Mouse (Mus musculus): ENCODE measurements around the gene Rfx2.

Rfx2 gene

DNA sequence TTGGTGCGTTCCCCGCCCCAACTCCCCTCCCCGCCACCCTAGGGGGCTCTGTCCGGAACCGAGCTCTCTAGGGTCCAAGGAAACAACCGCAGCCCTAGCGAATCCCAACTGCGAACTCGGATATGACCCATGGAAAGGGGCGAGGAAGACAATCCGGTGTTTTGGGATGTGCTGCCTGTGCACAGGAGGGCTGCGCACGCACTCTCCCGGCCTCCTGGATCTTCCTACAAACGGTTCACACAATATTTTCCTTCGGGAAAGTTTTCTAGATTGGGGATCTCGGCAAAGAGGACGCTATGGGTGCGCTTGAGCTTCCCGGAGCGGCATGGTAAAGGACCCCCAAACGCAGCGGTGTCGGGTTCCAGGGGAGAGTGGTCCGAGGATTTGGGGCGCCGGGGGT, 1.0 kb downstream of the Rfx2 start:
- Histone ChIP-seq H3K36me3 (ENCODE audit: insufficient read depth, low read length) (peaks cover 26% of the 10 kb centered on the region), H3K4me1 (replicated peaks; ENCODE audit: low read depth, low read length) (peaks cover 81% of the 10 kb centered on the region), H3K4me3 (replicated peaks; ENCODE audit: low read length) (peak overlapping the region; percentile 85), H3K9me3 (ENCODE audit: low read length) (no peaks in the 10 kb centered on the region), H3K27me3 (ENCODE audit: insufficient read depth, low read length) (no peaks in the 10 kb centered on the region)
- no peak for TF ChIP-seq POU5F1 (IDR thresholded peaks at IDR 0.05; ENCODE audit: borderline replicate concordance, low read length)
- TF ChIP-seq CTCF (conservative IDR thresholded peaks at IDR 0.05; ENCODE audit: low read length) = no peak
- no peak for TF ChIP-seq NANOG (IDR thresholded peaks at IDR 0.05; ENCODE audit: borderline replicate concordance, low read length)

DNA sequence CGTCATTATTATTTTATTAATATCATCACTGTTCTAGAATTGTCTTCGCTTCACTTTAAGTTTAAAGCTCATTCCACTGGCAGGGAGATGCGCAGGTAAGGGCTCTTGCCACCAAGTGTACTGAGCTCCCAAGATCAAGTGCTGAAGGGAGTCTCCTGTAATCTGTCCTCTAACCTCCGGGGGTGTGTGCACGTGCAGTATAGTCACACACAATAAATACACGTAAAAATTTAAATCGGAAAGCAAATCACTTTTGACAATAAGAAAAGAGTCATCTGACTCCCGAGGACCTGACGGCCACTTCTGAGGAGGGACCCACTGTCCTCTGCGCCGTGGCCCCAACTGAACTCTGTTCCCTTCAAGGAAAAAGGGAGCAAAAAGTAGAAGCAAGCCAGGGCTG, 1.6 kb downstream of the Rfx2 start:
- peak overlapping the region; percentile 85 for H3K4me3 ChIP-seq (replicated peaks; ENCODE audit: low read length)
- H3K4me1 ChIP-seq (replicated peaks; ENCODE audit: low read depth, low read length) = peaks cover 82% of the 10 kb centered on the region
- no peaks in the 10 kb centered on the region for H3K9me3 ChIP-seq (ENCODE audit: low read length)
- TF ChIP-seq POU5F1 (IDR thresholded peaks at IDR 0.05; ENCODE audit: borderline replicate concordance, low read length) (no peak), NANOG (IDR thresholded peaks at IDR 0.05; ENCODE audit: borderline replicate concordance, low read length) (no peak), CTCF (conservative IDR thresholded peaks at IDR 0.05; ENCODE audit: low read length) (no peak)
- peaks cover 33% of the 10 kb centered on the region for H3K36me3 ChIP-seq (ENCODE audit: insufficient read depth, low read length)
- H3K27me3 ChIP-seq (ENCODE audit: insufficient read depth, low read length) = no peaks in the 10 kb centered on the region

GRCm38 (mm10) chr17:56826718-56827117, 4.1 kb downstream of the Rfx2 start:
- Histone ChIP-seq H3K27me3 (ENCODE audit: insufficient read depth, low read length) (no peaks in the 10 kb centered on the region), H3K9me3 (ENCODE audit: low read length) (no peaks in the 10 kb centered on the region), H3K4me3 (replicated peaks; ENCODE audit: low read length) (no peak overlapping the region), H3K4me1 (replicated peaks; ENCODE audit: low read depth, low read length) (peaks cover 86% of the 10 kb centered on the region), H3K36me3 (ENCODE audit: insufficient read depth, low read length) (peaks cover 57% of the 10 kb centered on the region)
- no peak for TF ChIP-seq NANOG (IDR thresholded peaks at IDR 0.05; ENCODE audit: borderline replicate concordance, low read length)
- TF ChIP-seq POU5F1 (IDR thresholded peaks at IDR 0.05; ENCODE audit: borderline replicate concordance, low read length) = no peak
- TF ChIP-seq CTCF (conservative IDR thresholded peaks at IDR 0.05; ENCODE audit: low read length) = no peak

GRCm38 (mm10) chr17:56823352-56823751, 7.5 kb downstream of the Rfx2 start:
- H3K4me1 ChIP-seq (replicated peaks; ENCODE audit: low read depth, low read length) = peaks cover 97% of the 10 kb centered on the region
- no peaks in the 10 kb centered on the region for H3K27me3 ChIP-seq (ENCODE audit: insufficient read depth, low read length)
- no peak overlapping the region for H3K4me3 ChIP-seq (replicated peaks; ENCODE audit: low read length)
- TF ChIP-seq CTCF (conservative IDR thresholded peaks at IDR 0.05; ENCODE audit: low read length) = no peak
- TF ChIP-seq POU5F1 (IDR thresholded peaks at IDR 0.05; ENCODE audit: borderline replicate concordance, low read length) = no peak
- TF ChIP-seq NANOG (IDR thresholded peaks at IDR 0.05; ENCODE audit: borderline replicate concordance, low read length) = no peak
- H3K36me3 ChIP-seq (ENCODE audit: insufficient read depth, low read length) = peaks cover 67% of the 10 kb centered on the region
- H3K9me3 ChIP-seq (ENCODE audit: low read length) = no peaks in the 10 kb centered on the region

DNA sequence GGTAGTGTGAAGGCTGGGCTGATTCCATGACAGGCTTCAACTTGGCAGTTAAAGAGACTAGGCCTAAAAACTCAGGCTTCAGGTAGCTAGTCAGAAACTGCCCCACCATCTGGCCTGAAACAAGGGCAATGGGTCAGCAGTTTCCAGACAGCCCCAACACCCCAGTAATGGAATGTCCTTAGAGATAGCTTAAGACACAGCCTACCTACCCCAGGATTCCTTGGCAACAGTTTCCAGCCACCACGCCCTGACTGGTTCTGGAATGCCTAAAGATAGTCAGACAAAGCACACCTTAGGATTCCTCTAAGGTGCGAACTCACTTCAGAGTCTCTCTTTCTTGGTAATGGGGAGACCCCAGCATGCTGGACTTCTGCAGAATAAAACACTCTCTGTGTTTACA, 8.4 kb downstream of the Rfx2 start:
- no peaks in the 10 kb centered on the region for H3K9me3 ChIP-seq (ENCODE audit: low read length)
- H3K4me3 ChIP-seq (replicated peaks; ENCODE audit: low read length) = peak overlapping the region; percentile 13; the same call in 1 of the 2 replicates
- peaks cover 64% of the 10 kb centered on the region for H3K36me3 ChIP-seq (ENCODE audit: insufficient read depth, low read length)
- TF ChIP-seq POU5F1 (IDR thresholded peaks at IDR 0.05; ENCODE audit: borderline replicate concordance, low read length) = no peak
- TF ChIP-seq CTCF (conservative IDR thresholded peaks at IDR 0.05; ENCODE audit: low read length) = no peak
- TF ChIP-seq NANOG (IDR thresholded peaks at IDR 0.05; ENCODE audit: borderline replicate concordance, low read length) = no peak
- H3K27me3 ChIP-seq (ENCODE audit: insufficient read depth, low read length) = no peaks in the 10 kb centered on the region
- H3K4me1 ChIP-seq (replicated peaks; ENCODE audit: low read depth, low read length) = peaks cover 95% of the 10 kb centered on the region

DNA sequence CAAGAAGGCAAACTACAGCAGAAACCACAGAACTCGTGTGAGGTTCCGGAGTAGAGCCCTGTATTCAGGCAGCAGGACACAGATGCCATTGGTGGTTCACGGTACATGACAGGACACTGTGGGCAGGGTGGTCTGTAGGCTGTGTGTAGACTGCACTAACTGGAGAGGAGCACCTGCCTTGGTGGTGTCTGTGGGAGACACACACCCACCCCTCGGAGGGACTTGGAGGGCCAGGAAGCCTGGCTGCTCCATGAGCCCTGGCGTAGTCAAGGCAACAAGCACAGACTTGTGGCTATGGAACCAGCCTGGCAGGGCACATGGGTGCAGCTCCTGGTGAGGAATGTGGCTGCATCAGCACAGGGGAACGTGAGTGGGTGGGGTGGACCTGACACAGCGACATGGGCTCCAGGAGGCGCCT, 11.1 kb downstream of the Rfx2 start:
- H3K4me3 ChIP-seq (replicated peaks; ENCODE audit: low read length) = no peak overlapping the region
- H3K4me1 ChIP-seq (replicated peaks; ENCODE audit: low read depth, low read length) = peaks cover 81% of the 10 kb centered on the region
- H3K9me3 ChIP-seq (ENCODE audit: low read length) = no peaks in the 10 kb centered on the region
- no peak for TF ChIP-seq POU5F1 (IDR thresholded peaks at IDR 0.05; ENCODE audit: borderline replicate concordance, low read length)
- no peak for TF ChIP-seq CTCF (conservative IDR thresholded peaks at IDR 0.05; ENCODE audit: low read length)
- no peak for TF ChIP-seq NANOG (IDR thresholded peaks at IDR 0.05; ENCODE audit: borderline replicate concordance, low read length)
- peaks cover 66% of the 10 kb centered on the region for H3K36me3 ChIP-seq (ENCODE audit: insufficient read depth, low read length)
- H3K27me3 ChIP-seq (ENCODE audit: insufficient read depth, low read length) = no peaks in the 10 kb centered on the region

DNA sequence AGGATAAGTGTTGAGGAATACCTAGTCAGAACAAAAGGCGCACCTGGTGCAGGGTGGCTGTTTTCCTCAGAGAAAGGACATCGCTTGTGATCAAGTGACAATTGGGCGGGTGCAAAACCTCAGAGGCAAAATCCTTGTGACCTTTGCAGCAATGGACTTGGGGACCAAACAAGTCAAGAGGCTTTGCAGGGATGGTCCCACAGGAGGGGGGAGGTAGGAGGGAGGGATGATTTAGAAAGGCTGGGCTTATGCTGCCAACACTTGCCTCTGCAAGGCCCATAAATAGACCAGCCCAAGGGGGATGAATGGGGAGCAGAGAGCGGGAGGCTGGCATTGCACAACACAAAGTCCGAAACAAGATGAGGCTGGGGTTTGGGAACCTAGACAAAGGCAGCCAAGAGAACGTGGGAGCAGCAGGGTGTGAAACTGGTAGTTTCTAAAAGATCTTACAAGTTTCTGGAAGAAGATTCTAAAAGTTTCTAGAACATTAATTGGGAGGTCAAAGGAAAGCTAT, 11.7 kb downstream of the Rfx2 start:
- peak overlapping the region; percentile 39; the same call in 1 of the 2 replicates for H3K4me3 ChIP-seq (replicated peaks; ENCODE audit: low read length)
- H3K9me3 ChIP-seq (ENCODE audit: low read length) = no peaks in the 10 kb centered on the region
- peaks cover 60% of the 10 kb centered on the region for H3K36me3 ChIP-seq (ENCODE audit: insufficient read depth, low read length)
- H3K4me1 ChIP-seq (replicated peaks; ENCODE audit: low read depth, low read length) = peaks cover 80% of the 10 kb centered on the region
- no peaks in the 10 kb centered on the region for H3K27me3 ChIP-seq (ENCODE audit: insufficient read depth, low read length)
- TF ChIP-seq POU5F1 (IDR thresholded peaks at IDR 0.05; ENCODE audit: borderline replicate concordance, low read length) (no peak), NANOG (IDR thresholded peaks at IDR 0.05; ENCODE audit: borderline replicate concordance, low read length) (no peak), CTCF (conservative IDR thresholded peaks at IDR 0.05; ENCODE audit: low read length) (no peak)

- Histone ChIP-seq H3K9me3 (ENCODE audit: low read length) (no peaks in the 10 kb centered on the region), H3K27me3 (ENCODE audit: insufficient read depth, low read length) (no peaks in the 10 kb centered on the region), H3K4me3 (replicated peaks; ENCODE audit: low read length) (peak overlapping the region; percentile 45; the same call in 1 of the 2 replicates), H3K4me1 (replicated peaks; ENCODE audit: low read depth, low read length) (peaks cover 77% of the 10 kb centered on the region), H3K36me3 (ENCODE audit: insufficient read depth, low read length) (peaks cover 57% of the 10 kb centered on the region)
- TF ChIP-seq NANOG (IDR thresholded peaks at IDR 0.05; ENCODE audit: borderline replicate concordance, low read length) (no peak), POU5F1 (IDR thresholded peaks at IDR 0.05; ENCODE audit: borderline replicate concordance, low read length) (no peak), CTCF (conservative IDR thresholded peaks at IDR 0.05; ENCODE audit: low read length) (no peak)
Observed at GRCm38 (mm10) chr17:56818067-56818636, 12.7 kb downstream of the Rfx2 start.

DNA sequence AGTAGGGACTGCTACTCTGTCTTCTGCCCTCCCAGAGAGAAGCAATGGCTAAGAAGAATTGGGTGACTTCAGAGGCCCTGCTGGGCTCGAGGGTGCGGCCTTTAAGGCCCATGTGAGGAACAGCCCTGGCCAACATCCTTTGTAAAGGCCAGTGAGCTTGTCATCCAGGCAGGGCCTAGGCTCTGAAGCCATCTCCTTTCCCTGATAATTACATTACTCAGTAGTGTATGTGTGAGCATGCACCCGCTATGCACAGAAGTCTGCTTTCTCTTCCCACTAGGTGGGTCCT, 15.8 kb downstream of the Rfx2 start:
- H3K4me3 ChIP-seq (replicated peaks; ENCODE audit: low read length) = no peak overlapping the region
- H3K36me3 ChIP-seq (ENCODE audit: insufficient read depth, low read length) = peaks cover 58% of the 10 kb centered on the region
- peaks cover 73% of the 10 kb centered on the region for H3K4me1 ChIP-seq (replicated peaks; ENCODE audit: low read depth, low read length)
- no peaks in the 10 kb centered on the region for H3K9me3 ChIP-seq (ENCODE audit: low read length)
- H3K27me3 ChIP-seq (ENCODE audit: insufficient read depth, low read length) = no peaks in the 10 kb centered on the region
- TF ChIP-seq CTCF (conservative IDR thresholded peaks at IDR 0.05; ENCODE audit: low read length) (no peak), POU5F1 (IDR thresholded peaks at IDR 0.05; ENCODE audit: borderline replicate concordance, low read length) (no peak), NANOG (IDR thresholded peaks at IDR 0.05; ENCODE audit: borderline replicate concordance, low read length) (no peak)
